Mouse (Mus musculus) kidney, adult 18-20 months (tissue): Measurements from ENCODE around the gene Kdm2a.
A peak's percentile ranks its signal among the peaks of the same experiment; 100 is the strongest.

Experiments
- DNase-seq: peaks from one replicate; pipeline ENCODE4 v3.0.0; 2021

Kdm2a gene

DNA sequence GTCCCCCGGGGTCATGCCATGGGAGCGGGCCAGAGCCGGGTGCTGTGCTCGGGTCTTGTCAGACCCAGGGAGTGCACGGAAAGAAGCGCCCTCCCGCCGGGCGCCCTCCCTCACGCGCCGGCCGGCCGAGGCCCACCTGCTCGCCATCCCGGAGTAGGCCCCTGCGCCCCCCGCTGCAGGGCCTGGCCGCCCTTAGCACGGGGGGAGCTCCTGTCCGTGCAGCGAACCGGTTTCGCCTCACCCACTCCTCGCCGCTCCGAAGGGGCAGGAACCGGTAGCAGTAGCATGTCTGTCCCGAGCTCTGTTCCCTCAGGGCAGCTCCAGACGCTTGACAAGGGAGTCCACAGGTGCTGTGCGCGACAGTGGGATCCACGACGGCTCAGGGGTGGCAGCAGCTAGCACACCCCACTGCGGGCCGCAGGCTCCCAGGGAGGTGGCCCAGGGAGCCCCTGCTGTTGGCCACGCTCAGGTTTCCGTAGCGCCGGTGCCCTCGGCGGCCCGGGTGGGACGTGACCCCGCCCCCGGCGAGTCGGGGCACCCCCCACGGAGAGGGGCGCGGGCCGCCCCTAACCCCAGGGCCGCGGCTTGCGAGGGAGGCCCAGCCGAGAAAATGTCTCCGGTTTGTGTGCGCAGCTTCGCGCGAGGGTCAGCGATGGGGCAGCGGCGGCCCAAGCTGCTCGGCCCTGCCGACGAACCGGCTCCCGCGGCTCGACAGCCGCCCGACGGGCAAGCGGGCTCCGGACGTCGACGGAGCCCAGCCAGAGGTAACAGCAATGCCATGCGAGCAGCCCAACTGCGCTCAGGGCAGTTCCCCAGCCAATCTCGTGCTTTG, at the start of gene Kdm2a:
Gene Kdm2a, minus strand, starts transcription at position 488 of the 832 bp plus-strand sequence.
- peak; percentile 76 for DNase-seq

DNA sequence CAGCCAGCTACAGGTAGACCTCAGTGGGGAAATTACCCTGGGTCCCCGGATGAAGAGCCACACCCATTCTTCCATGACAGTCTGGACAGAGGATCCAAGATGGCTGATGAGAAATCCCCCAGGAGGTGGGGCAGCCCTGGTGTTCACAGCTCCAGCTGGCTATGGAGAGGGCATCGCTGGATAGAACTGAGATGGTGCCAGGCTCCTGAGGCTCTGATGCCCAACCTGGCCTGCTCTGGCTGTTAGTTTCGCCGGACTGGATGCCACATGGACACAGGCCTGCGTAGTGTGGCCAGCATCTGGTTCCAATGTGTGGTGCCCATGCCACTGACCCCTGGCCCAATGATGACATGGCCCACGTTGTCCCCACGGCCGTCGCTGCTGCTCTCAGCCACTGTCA, 49.4 kb upstream of the Kdm2a start:
- no peak for DNase-seq

- DNase-seq = no peak
Observed at GRCm38 (mm10) chr19:4446661-4447420, 48.8 kb upstream of the Kdm2a start.

GRCm38 (mm10) chr19:4442408-4442807, 44.3 kb upstream of the Kdm2a start:
- peak; percentile 88 for DNase-seq

GRCm38 (mm10) chr19:4441621-4442161, 43.6 kb upstream of the Kdm2a start:
- peak; percentile 82 for DNase-seq

- DNase-seq = peak; percentile 66
Observed at GRCm38 (mm10) chr19:4441090-4441591, 43.1 kb upstream of the Kdm2a start.

- DNase-seq = peak; percentile 76
Observed at GRCm38 (mm10) chr19:4440222-4440621, 42.1 kb upstream of the Kdm2a start.

DNA sequence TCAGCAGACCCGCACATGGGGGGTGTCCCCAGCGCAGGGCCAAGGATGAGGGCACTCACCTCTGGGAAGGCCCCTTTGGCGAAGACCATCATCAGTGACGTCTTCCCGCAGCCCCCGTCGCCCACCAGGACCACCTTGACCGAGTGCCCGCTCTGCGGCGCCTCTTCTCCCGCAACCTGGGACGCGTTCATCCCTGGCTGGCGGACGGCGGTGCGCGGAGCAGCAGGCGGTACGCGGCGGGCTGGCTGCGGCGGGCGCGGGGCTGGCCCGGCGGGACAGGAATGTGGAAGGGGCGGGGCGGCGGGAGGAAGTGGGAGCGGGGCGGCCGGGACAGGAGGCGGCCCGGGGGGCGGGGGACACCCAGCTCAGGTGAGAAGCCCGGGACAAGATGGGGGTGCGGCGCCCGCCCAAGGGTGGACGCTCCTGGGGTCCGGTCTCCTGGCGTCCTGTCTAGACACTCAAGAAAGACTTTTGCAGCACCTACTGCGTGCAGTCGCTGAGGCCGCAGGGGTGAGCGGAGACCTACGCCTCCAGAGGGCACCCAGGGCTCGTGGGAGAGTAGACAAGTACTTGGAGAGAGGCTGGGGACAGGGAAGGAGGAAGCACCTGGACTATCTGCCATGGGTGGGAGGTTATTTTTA, 41.2 kb upstream of the Kdm2a start, which contains the start of gene Rhod:
Gene Rhod, minus strand, starts transcription at position 272 of the 641 bp plus-strand sequence.
- DNase-seq = peak; percentile 83

- DNase-seq = peak; percentile 19
Observed at GRCm38 (mm10) chr19:4438791-4439160, 40.7 kb upstream of the Kdm2a start.

DNA sequence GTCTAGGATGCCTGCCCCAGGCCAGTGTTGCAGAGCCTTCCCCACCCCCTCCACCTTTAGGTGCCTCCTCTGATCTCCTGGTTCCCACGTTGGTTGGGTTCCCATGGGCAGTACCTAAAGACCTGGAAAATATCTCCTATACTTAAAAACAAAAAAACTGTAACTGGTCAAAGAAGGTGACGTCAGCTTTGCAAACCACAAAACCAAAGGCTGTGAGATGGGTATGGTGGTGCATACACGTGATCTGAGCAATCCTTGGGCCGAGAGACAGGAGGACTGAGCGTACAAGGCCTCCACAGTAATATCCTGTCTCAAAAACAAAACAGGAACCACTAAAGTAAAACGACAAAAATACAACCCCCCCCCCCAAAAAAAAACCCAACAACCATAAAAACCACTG, 39.8 kb upstream of the Kdm2a start:
- DNase-seq = no peak

- no peak for DNase-seq
Observed at GRCm38 (mm10) chr19:4436254-4436653, 38.2 kb upstream of the Kdm2a start.

DNA sequence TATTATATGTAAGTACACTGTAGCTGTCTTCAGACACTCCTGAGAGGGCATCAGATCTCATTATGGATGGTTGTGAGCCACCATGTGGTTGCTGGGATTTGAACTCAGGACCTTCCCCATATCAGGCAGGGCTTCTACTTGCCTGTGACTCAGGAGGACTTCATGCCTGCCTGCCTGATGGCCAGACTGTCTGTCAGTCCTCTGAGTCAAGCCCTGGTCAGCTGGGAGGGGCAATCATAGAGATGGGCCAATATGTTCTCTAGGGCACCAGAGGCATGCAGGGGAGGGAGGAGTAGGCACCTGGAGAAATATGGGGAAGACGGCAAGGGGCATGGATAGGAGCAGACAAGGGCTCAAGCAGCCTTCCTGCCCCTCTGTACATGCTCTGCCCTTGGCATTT, 36.9 kb upstream of the Kdm2a start:
- no peak for DNase-seq

- no peak for DNase-seq
Observed at GRCm38 (mm10) chr19:4433756-4434155, 35.7 kb upstream of the Kdm2a start.

GRCm38 (mm10) chr19:4430091-4430620, 32.1 kb upstream of the Kdm2a start:
- no peak for DNase-seq

DNA sequence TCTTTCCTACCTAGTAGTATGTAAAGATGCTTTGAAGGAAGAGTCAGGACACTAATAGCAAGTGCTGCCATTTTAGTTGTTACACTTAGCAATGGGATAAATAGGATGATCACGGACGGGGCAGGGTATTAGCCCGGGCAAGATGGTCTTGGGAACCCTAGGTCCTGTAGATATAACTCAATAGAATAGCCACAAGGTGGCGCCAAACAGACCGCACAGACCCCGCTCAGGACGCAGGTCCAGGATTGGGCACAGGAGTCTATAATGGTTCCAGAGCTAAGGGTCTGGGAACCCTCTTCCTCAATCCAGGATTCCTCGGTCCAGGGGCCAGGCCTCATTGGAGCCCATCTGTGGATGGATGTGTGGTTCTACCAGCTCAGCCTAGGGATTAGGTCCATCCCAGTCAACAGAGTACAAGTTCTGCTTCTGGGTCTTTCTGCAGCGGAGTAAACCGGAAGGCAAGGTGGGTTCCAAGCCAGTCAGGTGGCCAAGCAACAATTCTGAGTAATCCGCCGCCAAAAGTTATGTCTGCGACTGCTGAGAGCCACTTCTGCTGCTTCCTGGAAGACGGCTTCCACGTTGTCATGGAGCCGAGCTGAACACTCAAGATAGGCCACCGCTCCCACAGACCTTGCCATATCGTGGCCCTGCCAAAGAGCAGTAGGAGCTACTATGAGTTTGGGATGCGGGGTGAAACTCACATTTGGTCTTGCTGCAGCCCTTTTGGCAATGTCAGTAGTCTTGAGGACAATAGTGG, 27.7 kb upstream of the Kdm2a start:
- DNase-seq = peak; percentile 50

DNA sequence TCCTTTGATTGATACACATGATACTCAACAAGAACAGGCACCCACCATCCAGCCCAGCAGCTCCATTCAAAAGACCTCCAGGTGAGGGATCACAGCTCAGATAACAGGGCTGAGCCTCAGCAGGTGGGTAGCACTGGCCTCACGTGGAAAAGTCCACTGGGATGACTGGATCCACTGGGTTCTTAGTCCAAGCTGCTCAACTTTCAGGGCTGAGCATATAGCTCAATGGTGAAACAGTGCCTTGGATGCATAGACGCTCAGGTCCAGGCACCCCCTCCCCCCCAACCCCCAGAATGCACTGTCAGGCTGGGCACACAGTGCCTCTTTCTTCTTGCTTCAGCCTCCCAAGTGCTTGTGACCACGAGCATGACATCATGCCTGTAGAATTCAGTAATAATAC, 24.9 kb upstream of the Kdm2a start:
- no peak for DNase-seq

- no peak for DNase-seq
Observed at GRCm38 (mm10) chr19:4422581-4422980, 24.5 kb upstream of the Kdm2a start.

- DNase-seq = peak; percentile 26
Observed at GRCm38 (mm10) chr19:4420153-4420910, 22.2 kb upstream of the Kdm2a start.

DNA sequence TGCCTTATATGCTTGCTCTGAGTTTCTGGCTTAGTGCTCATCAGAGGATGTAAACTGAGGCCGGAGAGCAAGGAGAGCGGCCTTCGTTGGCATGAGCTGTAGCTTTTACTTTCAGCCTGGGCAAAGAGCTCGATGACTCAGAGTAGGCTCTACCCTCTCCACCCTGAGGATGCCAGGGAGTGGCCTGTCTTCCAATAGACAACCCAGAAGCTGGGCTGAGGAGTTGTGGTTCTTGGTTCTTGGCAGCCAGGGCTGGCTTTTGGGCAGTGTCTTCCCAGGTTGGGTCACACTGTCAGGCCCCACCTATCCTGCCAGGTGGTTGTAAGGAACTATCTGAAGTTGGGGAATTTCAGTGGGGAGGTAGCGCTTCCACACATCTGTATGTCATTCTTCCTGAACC, 21.6 kb upstream of the Kdm2a start:
- DNase-seq = no peak

DNA sequence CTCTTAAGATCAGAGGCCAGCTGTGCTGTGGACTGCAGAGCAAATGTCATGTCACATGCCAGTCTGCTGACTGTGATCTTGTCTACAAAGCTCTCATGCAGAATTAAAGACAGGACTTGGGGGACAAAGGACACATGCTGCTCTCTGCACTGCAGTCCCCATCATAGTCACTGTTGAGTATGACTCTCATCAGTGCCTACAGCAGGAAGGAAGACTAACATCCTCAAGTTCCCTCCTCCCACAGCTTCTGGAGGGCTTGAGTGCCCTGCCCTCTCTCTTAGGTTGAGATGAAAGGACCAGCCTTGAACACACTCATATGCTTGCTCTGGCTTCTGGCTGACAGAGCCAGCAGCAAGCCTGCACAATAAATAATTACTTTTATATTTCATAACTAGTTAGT, 19.6 kb upstream of the Kdm2a start:
- no peak for DNase-seq

DNA sequence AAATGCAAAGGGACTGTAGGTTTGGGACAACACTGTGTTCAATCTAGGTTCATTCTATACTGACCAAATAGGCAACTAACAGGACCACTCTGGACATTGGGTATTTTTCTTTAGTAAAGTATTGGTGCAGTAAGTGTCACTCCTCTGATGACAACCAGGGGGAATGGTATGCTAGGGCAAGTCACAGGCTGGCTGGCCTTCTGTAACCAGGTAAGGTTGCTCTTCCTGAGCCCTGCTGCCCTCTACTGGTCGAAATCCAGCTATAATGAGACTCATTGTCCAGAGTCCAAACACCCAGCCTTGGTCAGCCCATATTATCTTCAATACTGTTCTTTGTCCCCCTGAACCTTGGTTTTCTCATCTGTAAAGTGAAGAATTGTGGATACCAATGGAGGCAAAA, 19.1 kb upstream of the Kdm2a start:
- DNase-seq = peak; percentile 80
